Mouse (Mus musculus) neural tube, embryonic 13.5 days (tissue): ENCODE results near the gene Cela2a. TPM values are rescaled to one million over a fixed set of nuclear protein-coding genes. Genes with fewer than 3 reads are reported as not detected.

Source experiments
- ATAC-seq: fragments of 200-750 bp; cut with Nextera tagmentation; 2 replicates; pipeline ENCODE4 v1.8.0; 2017; ENCODE audit warnings: low read depth, mild to moderate bottlenecking, moderate TSS enrichment, moderate library complexity
- H3K27ac ChIP-seq: fragments of 300-500 bp; sonication (generic); replicated peaks from 2 replicates; pipeline ENCODE4 v1.5.1; 2015; ENCODE audit warnings: moderate library complexity, mild to moderate bottlenecking, inconsistent platforms
- H3K27me3 ChIP-seq: fragments of 300-500 bp; sonication (generic); 2 replicates; pipeline ENCODE4 v1.6.1; 2015; ENCODE audit warnings: mild to moderate bottlenecking, inconsistent platforms
- H3K36me3 ChIP-seq: fragments of 300-500 bp; sonication (generic); 2 replicates; pipeline ENCODE4 v1.6.1; 2015; ENCODE audit warnings: mild to moderate bottlenecking, inconsistent platforms
- H3K4me1 ChIP-seq: fragments of 300-500 bp; sonication (generic); replicated peaks from 2 replicates; pipeline ENCODE4 v1.6.1; 2015; ENCODE audit warnings: inconsistent platforms
- H3K4me2 ChIP-seq: fragments of 300-500 bp; sonication (generic); 2 replicates; pipeline ENCODE4 v1.6.1; 2015; ENCODE audit warnings: inconsistent platforms, mild to moderate bottlenecking, moderate library complexity
- H3K4me3 ChIP-seq: fragments of 300-500 bp; sonication (generic); 2 replicates; pipeline ENCODE4 v1.5.1; 2015; ENCODE audit warnings: mild to moderate bottlenecking, inconsistent platforms
- H3K9ac ChIP-seq: fragments of 300-500 bp; sonication (generic); 2 replicates; pipeline ENCODE4 v1.6.1; 2015; ENCODE audit warnings: moderate library complexity, mild to moderate bottlenecking, inconsistent platforms
- H3K9me3 ChIP-seq: fragments of 300-500 bp; sonication (generic); 2 replicates; pipeline ENCODE4 v1.6.1; 2016; ENCODE audit warnings: inconsistent platforms
- WGBS: fragments of 180-500 bp; shearing (Covaris S2); methylation state at CpG from one replicate; pipeline ENCODE4 v1.1.7; 2015; 5-methylcytosine and 5-hydroxymethylcytosine counted together
- polyA plus RNA-seq: library from polyadenylated mRNA; unstranded; fragments of >200 nt; fragmentation: Nextera tagmentation; extraction: Ambion mirVana; gene quantifications from 2 replicates; pipeline ENCODE4 v1.2.1, GENCODE M21; 2015

Gene Cela2a
- not detected in 2 replicates for polyA plus RNA-seq

GRCm38 (mm10) chr4:141826060-141826459 lies at the start of gene Cela2a:
Gene Cela2a (minus strand): TSS chr4:141826160.
- no peak within 1 kb of the TSS for H3K4me3 ChIP-seq
- H3K4me2 ChIP-seq, result no peak within 1 kb of the TSS
- ATAC-seq, result no peak
- WGBS, result 63% methylated on average over 5 of the region's 5 CpGs
- H3K27me3 ChIP-seq, result no peaks in the 10 kb centered on the region
- H3K4me1 ChIP-seq, result no peaks in the 10 kb centered on the region
- H3K36me3 ChIP-seq, result no peaks in the 10 kb centered on the region
- H3K9ac ChIP-seq, result no peak within 1 kb of the TSS
- no peak within 1 kb of the TSS for H3K27ac ChIP-seq
- H3K9me3 ChIP-seq, result no peaks in the 10 kb centered on the region

DNA sequence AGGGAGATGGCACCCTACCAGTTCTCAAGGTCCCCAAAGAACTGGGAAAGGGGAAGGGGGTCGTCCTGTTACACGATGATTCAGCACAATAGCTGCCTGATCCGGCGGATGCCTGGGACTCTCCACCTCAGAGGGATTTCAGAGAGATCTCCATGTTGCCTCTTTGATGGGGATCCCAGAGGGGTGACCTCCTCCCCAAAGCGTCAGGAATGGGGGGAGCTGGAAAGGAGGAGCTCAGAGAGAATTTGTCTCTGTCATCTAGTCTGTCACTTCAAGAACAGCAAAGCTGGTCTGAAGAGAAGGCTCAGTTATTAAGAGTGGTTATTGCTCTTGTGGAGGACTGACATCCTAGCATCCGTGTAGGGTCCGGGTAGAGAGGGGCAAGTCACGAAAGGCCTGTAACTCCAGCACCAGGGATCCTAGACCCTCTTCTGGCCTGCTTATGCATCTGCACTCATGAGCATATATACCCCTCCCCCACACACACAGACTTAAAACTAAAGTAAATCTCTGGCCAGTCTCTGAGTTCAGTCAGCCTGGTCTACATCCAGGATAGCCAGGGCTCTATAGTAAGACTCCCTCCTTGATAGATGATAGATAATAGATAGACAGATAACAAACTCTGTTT lies 49.6 kb upstream of the Cela2a start:
- peak overlapping the region; percentile 91 for H3K9ac ChIP-seq
- peak overlapping the region; percentile 67; the same call in 1 of the 2 replicates for H3K27ac ChIP-seq
- WGBS, result 15% methylated on average over 8 of the region's 8 CpGs
- H3K4me3 ChIP-seq, result peak overlapping the region; percentile 70
- peak overlapping the region; percentile 92 for H3K4me2 ChIP-seq
- no peaks in the 10 kb centered on the region for H3K9me3 ChIP-seq
- peak; percentile 15; the same call in 1 of the 2 replicates for ATAC-seq
- no peaks in the 10 kb centered on the region; the same call in 1 of the 2 replicates for H3K27me3 ChIP-seq
- peaks cover 48% of the 10 kb centered on the region for H3K4me1 ChIP-seq
- H3K36me3 ChIP-seq, result no peaks in the 10 kb centered on the region

- Histone ChIP-seq H3K27ac (peak within 1 kb of the TSS; percentile 67), H3K4me1 (peaks cover 56% of the 10 kb centered on the region), H3K4me3 (peak within 1 kb of the TSS; percentile 70), H3K9me3 (no peaks in the 10 kb centered on the region), H3K9ac (peak within 1 kb of the TSS; percentile 91), H3K27me3 (no peaks in the 10 kb centered on the region; the same call in 1 of the 2 replicates), H3K4me2 (peak within 1 kb of the TSS; percentile 92), H3K36me3 (no peaks in the 10 kb centered on the region)
- ATAC-seq, result peak; percentile 88
- under 1% methylated on average over 60 of the region's 73 CpGs for WGBS
These were observed 48.9 kb upstream of the Cela2a start, which contains the start of gene Efhd2 for GRCm38 (mm10) chr4:141874601-141875460. Gene Efhd2 (minus strand): TSS chr4:141874920.

- Histone ChIP-seq H3K9me3 (no peaks in the 10 kb centered on the region), H3K4me1 (peaks cover 63% of the 10 kb centered on the region), H3K36me3 (no peaks in the 10 kb centered on the region), H3K4me3 (peak overlapping the region; percentile 70), H3K27ac (peak overlapping the region; percentile 67), H3K27me3 (no peaks in the 10 kb centered on the region; the same call in 1 of the 2 replicates), H3K4me2 (peak overlapping the region; percentile 92), H3K9ac (peak overlapping the region; percentile 91)
- under 1% methylated on average over 19 of the region's 19 CpGs for WGBS
- ATAC-seq, result peak; percentile 38
These were observed 48.2 kb upstream of the Cela2a start for GRCm38 (mm10) chr4:141874111-141874600.

GRCm38 (mm10) chr4:141872977-141873376 lies 47.0 kb upstream of the Cela2a start:
- Histone ChIP-seq H3K9ac (peak overlapping the region; percentile 91), H3K4me2 (peak overlapping the region; percentile 92), H3K27me3 (no peaks in the 10 kb centered on the region), H3K27ac (no peak overlapping the region), H3K36me3 (0 out of 2 replicates have a peak, but pooled peaks cover 3% of the 10 kb centered on the region), H3K4me1 (peaks cover 70% of the 10 kb centered on the region), H3K4me3 (peak overlapping the region; percentile 70), H3K9me3 (no peaks in the 10 kb centered on the region)
- WGBS, result 79% methylated on average over 9 of the region's 9 CpGs
- no peak for ATAC-seq

DNA sequence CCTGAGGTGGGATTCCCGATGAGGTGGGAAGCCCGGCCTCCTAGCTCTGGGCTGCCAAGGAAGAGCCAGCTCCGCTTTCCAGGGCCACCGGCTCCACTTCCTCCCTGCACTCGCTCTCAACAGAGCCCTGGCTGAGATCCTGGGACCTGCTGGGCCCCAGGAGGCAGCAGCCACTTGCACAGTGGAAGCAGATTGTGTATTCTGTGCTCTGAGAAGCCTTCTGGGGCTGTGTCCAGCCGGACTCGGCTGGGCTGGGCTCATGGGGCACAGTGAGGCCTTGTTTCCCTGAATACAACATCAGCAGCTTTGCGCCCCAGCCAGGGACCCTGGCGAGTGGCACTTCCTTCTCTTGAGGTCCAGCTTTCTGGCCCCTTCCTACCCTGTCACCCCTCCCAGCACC lies 45.9 kb upstream of the Cela2a start:
- 44% methylated on average over 9 of the region's 9 CpGs for WGBS
- peak overlapping the region; percentile 92 for H3K4me2 ChIP-seq
- H3K27me3 ChIP-seq, result no peaks in the 10 kb centered on the region
- H3K4me3 ChIP-seq, result peak overlapping the region; percentile 70
- H3K36me3 ChIP-seq, result 0 out of 2 replicates have a peak, but pooled peaks cover 3% of the 10 kb centered on the region
- peak overlapping the region; percentile 91 for H3K9ac ChIP-seq
- H3K27ac ChIP-seq, result peak overlapping the region; percentile 78
- ATAC-seq, result no peak
- no peaks in the 10 kb centered on the region for H3K9me3 ChIP-seq
- H3K4me1 ChIP-seq, result peaks cover 80% of the 10 kb centered on the region

DNA sequence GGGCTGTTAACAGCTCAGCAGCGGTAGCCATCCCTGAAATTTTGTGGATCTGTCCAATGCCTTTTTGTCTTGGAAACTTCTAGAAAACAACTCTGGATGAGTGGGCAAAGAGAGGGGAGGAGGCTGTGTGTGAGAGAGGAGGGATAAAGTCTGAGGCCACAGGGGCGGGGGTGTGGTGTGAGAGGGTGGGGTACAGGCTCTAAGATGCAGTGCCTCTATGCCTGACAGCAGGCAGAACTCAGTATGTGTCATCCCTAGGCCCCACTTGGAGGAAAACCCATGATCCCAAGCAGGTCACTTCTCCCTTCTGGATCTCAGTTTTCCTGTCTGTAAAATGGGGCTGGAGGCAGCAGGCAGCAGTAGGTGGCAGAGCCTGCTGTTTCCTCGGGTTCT lies 45.4 kb upstream of the Cela2a start:
- peak overlapping the region; percentile 92 for H3K4me2 ChIP-seq

GRCm38 (mm10) chr4:141870666-141871332 lies 44.8 kb upstream of the Cela2a start:
- Histone ChIP-seq H3K4me1 (peaks cover 90% of the 10 kb centered on the region), H3K36me3 (0 out of 2 replicates have a peak, but pooled peaks cover 3% of the 10 kb centered on the region), H3K4me2 (0 out of 2 replicates have a peak overlapping the region, but pooled peaks have one; percentile 92), H3K27ac (no peak overlapping the region), H3K4me3 (no peak overlapping the region), H3K9me3 (no peaks in the 10 kb centered on the region), H3K27me3 (no peaks in the 10 kb centered on the region), H3K9ac (no peak overlapping the region)
- no peak for ATAC-seq
- 78% methylated on average over 11 of the region's 11 CpGs for WGBS

More for the DNA sequence above, 45.4 kb upstream of the Cela2a start:
- H3K27ac ChIP-seq, result peak overlapping the region; percentile 78
- H3K9ac ChIP-seq, result no peak overlapping the region; the same call in 1 of the 2 replicates
- 91% methylated on average over 3 of the region's 3 CpGs for WGBS
- peak overlapping the region; percentile 70; the same call in 1 of the 2 replicates for H3K4me3 ChIP-seq
- peaks cover 86% of the 10 kb centered on the region for H3K4me1 ChIP-seq
- no peak for ATAC-seq
- no peaks in the 10 kb centered on the region for H3K27me3 ChIP-seq
- H3K9me3 ChIP-seq, result no peaks in the 10 kb centered on the region
- H3K36me3 ChIP-seq, result 0 out of 2 replicates have a peak, but pooled peaks cover 3% of the 10 kb centered on the region

DNA sequence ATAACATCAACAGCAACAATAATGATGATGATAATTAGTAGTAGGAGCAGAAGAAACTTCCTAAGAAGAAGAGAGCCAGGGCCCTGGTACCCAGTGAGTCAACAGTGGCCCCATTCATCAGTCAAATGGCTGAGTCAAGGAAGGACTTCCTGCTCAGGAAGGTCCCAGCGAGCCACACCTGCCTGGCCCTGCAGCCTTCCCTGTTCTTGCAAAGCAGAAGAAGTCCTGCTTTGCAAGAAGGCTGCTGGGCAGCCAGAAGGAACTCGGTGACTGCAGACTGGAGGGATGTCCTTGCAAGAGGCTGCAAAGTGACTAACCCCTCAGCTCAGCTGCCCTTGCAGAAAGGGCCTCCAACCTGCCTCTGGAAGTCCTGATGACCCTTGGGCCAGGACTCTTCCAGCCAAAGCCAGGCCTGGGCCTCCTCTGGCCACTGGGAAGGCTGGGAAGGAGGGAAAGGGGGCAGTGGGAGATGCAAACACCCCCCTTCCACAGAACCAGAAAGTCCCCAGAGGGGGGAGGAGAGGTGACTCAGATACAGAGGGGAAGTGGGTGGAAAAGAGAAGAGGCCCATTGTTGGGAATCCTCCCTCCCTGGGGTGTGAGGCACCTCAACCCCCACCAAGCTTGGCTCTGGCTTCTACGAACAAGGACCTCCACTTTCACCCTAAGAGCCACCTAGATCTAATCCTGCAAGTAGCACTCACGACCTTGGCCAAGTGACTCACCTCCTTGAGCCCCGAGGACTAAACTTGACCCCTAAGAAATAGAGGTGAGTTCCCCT lies 43.7 kb upstream of the Cela2a start:
- 0 out of 2 replicates have a peak overlapping the region, but pooled peaks have one; percentile 28 for H3K27ac ChIP-seq
- no peak overlapping the region for H3K4me2 ChIP-seq
- no peak for ATAC-seq
- 85% methylated on average over 5 of the region's 5 CpGs for WGBS
- no peak overlapping the region; the same call in 1 of the 2 replicates for H3K9ac ChIP-seq
- no peaks in the 10 kb centered on the region for H3K27me3 ChIP-seq
- 0 out of 2 replicates have a peak, but pooled peaks cover 3% of the 10 kb centered on the region for H3K36me3 ChIP-seq
- H3K4me3 ChIP-seq, result no peak overlapping the region
- no peaks in the 10 kb centered on the region for H3K9me3 ChIP-seq
- H3K4me1 ChIP-seq, result peaks cover 84% of the 10 kb centered on the region

DNA sequence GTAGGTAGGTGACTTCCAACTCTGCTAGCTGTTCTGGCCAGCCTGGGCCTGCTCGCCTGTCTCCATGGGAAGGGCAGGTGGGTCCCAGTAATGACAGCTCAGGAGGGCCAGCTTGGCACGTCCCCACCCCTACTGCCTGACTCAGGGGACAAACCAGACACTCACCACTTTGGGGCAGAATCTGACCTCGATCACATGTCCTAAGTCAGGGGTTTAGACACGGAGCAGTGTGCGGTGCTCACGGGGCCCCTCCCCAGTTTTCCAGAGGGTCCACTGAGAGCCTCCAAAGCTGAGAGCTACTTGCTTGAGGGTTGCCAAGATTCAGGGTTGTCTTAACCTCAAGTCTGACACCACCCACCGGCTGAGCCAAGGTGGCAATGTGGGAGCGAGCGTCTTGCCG lies 42.1 kb upstream of the Cela2a start:
- 73% methylated on average over 10 of the region's 10 CpGs for WGBS
- Histone ChIP-seq H3K9ac (no peak overlapping the region), H3K27ac (peak overlapping the region; percentile 93), H3K4me3 (no peak overlapping the region), H3K4me2 (0 out of 2 replicates have a peak overlapping the region, but pooled peaks have one; percentile 7), H3K9me3 (no peaks in the 10 kb centered on the region), H3K27me3 (no peaks in the 10 kb centered on the region), H3K4me1 (peaks cover 78% of the 10 kb centered on the region), H3K36me3 (0 out of 2 replicates have a peak, but pooled peaks cover 3% of the 10 kb centered on the region)
- peak; percentile 9; the same call in 1 of the 2 replicates for ATAC-seq
